Mouse (Mus musculus): ENCODE measurements around the gene Gm17332.
"Not testable (repeated sequence)": the region's sequence is repeated elsewhere in the genome, so short reads cannot be mapped to it uniquely, and the experiment has no call there.

DNA sequence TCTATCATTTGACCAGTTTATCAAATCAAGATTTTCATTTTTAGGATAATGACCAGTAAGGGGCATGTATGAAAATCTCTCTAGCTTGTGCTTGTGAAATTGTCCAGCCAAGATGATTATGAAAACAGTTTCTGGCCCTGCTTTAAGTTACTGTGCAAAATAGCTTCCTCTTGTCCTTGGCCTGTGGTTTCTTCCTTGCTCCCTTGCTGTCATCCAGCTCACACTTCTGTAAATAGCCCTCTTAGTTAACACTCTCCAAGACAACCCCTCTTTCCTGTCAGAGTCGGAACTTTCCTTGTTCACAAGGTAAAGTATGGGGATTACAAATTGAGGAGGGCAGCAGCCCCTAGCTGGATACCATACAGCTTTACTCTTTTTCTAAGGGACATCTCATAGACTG is 43.9 kb downstream of the Gm17332 start:
- TF ChIP-seq POLR2A (IDR thresholded peaks at IDR 0.05; ENCODE audit: borderline replicate concordance, extremely low read depth, insufficient read depth, insufficient read length, poor library complexity, severe bottlenecking); CTCF (IDR thresholded peaks at IDR 0.05; ENCODE audit: borderline replicate concordance, extremely low read depth, insufficient read depth, insufficient read length): not testable (repeated sequence)

All from brain, embryonic 14.5 days (tissue).